27 mouse cellular contexts compared by ENCODE assay signal in genomic region chr1:97916971-97917234, GRCm38 (mm10).
DNase-seq lines count a peak whose midpoint lies in the region; ATAC-seq lines count a peak whose summit lies in the region.
"Had no signal": no experiment of that assay in that cellular context is flagged by ENCODE, and none has a peak within 500 bp of the region (broad histone marks: within the 10 kb centered on the region; RNA-seq: fewer than 3 reads in every experiment).

No protein-coding gene starts in this region.

- WGBS in midbrain, embryonic 12.5 days, result 73% methylated on average over 2 of the region's 2 CpGs
- 80% methylated on average over 2 of the region's 2 CpGs for WGBS in midbrain, embryonic 10.5 days
- WGBS in midbrain, embryonic 14.5 days, result 77% methylated on average over 2 of the region's 2 CpGs

- H3K4me3 ChIP-seq in midbrain, embryonic 12.5 days, result no peak overlapping the region
- H3K4me3 ChIP-seq in midbrain, embryonic 10.5 days, result no peak overlapping the region
- no peak overlapping the region for H3K4me3 ChIP-seq in midbrain, embryonic 14.5 days (replicated peaks; ENCODE audit: low read depth, low read length)
- H3K4me3 ChIP-seq: embryonic facial prominence, embryonic 12.5 days; forebrain, embryonic 15.5 days; gastrocnemius, adult 2 months; heart, adult 2 months; heart, embryonic 12.5 days; intestine, embryonic 15.5 days; limb, embryonic 12.5 days; lung, embryonic 15.5 days had no signal

- no peak overlapping the region for H3K9ac ChIP-seq in midbrain, embryonic 12.5 days (replicated peaks)
- no peak overlapping the region for H3K9ac ChIP-seq in midbrain, embryonic 14.5 days (replicated peaks; ENCODE audit: low read length)
- H3K9ac ChIP-seq: embryonic facial prominence, embryonic 12.5 days; forebrain, embryonic 15.5 days; heart, embryonic 12.5 days; intestine, embryonic 15.5 days; limb, embryonic 12.5 days; lung, embryonic 15.5 days had no signal

- ATAC-seq in midbrain, embryonic 12.5 days (ENCODE audit: low FRiP score, low read depth), result no peak
- ATAC-seq in midbrain, embryonic 14.5 days (ENCODE audit: low FRiP score, low TSS enrichment), result no peak
- ATAC-seq: forebrain, embryonic 15.5 days; intestine, embryonic 15.5 days had no signal

- H3K27ac ChIP-seq in midbrain, embryonic 12.5 days (replicated peaks), result 0 out of 2 replicates have a peak overlapping the region, but pooled peaks have one; percentile 20
- H3K27ac ChIP-seq in midbrain, embryonic 10.5 days (replicated peaks), result no peak overlapping the region
- peak overlapping the region; percentile 65 for H3K27ac ChIP-seq in midbrain, embryonic 14.5 days (replicated peaks; ENCODE audit: low read depth, low read length)
- H3K27ac ChIP-seq: embryonic facial prominence, embryonic 12.5 days; forebrain, embryonic 15.5 days; heart, adult 2 months; intestine, embryonic 15.5 days; limb, embryonic 12.5 days; lung, embryonic 15.5 days; stomach, postnatal 0 days had no signal

- H3K4me2 ChIP-seq in midbrain, embryonic 12.5 days (replicated peaks), result no peak overlapping the region
- no peak overlapping the region for H3K4me2 ChIP-seq in midbrain, embryonic 14.5 days (ENCODE audit: low read length)
- H3K4me2 ChIP-seq: embryonic facial prominence, embryonic 12.5 days; forebrain, embryonic 15.5 days; heart, embryonic 12.5 days; intestine, embryonic 15.5 days; limb, embryonic 12.5 days; lung, embryonic 15.5 days had no signal

- no peaks in the 10 kb centered on the region for H3K27me3 ChIP-seq in midbrain, embryonic 12.5 days
- H3K27me3 ChIP-seq in midbrain, embryonic 10.5 days (ENCODE audit: low read depth, poor library complexity, severe bottlenecking), result no peaks in the 10 kb centered on the region
- no peaks in the 10 kb centered on the region for H3K27me3 ChIP-seq in midbrain, embryonic 14.5 days (ENCODE audit: control insufficient read depth, insufficient read depth, low read length)
- H3K27me3 ChIP-seq: embryonic facial prominence, embryonic 12.5 days; forebrain, embryonic 15.5 days; heart, embryonic 12.5 days; intestine, embryonic 15.5 days; limb, embryonic 12.5 days; lung, embryonic 15.5 days had no signal

- H3K36me3 ChIP-seq in midbrain, embryonic 12.5 days, result no peaks in the 10 kb centered on the region
- 0 out of 2 replicates have a peak, but pooled peaks cover 2% of the 10 kb centered on the region for H3K36me3 ChIP-seq in midbrain, embryonic 10.5 days
- H3K36me3 ChIP-seq in midbrain, embryonic 14.5 days (ENCODE audit: control insufficient read depth, insufficient read depth, low read length), result no peaks in the 10 kb centered on the region
- H3K36me3 ChIP-seq: embryonic facial prominence, embryonic 12.5 days; forebrain, embryonic 15.5 days; G1E; intestine, embryonic 15.5 days; limb, embryonic 12.5 days; lung, embryonic 15.5 days had no signal

- no peaks in the 10 kb centered on the region for H3K9me3 ChIP-seq in midbrain, embryonic 12.5 days
- no peaks in the 10 kb centered on the region for H3K9me3 ChIP-seq in midbrain, embryonic 10.5 days (replicated peaks)
- no peaks in the 10 kb centered on the region for H3K9me3 ChIP-seq in midbrain, embryonic 14.5 days (ENCODE audit: control insufficient read depth, low read length)
- H3K9me3 ChIP-seq: embryonic facial prominence, embryonic 12.5 days; forebrain, embryonic 15.5 days; heart, embryonic 12.5 days; intestine, embryonic 15.5 days; limb, embryonic 12.5 days; lung, embryonic 15.5 days had no signal

- H3K4me1 ChIP-seq in midbrain, embryonic 12.5 days, result peaks cover 1% of the 10 kb centered on the region; the same call in 1 of the 2 replicates
- H3K4me1 ChIP-seq in midbrain, embryonic 10.5 days, result no peaks in the 10 kb centered on the region; the same call in 1 of the 2 replicates
- H3K4me1 ChIP-seq in midbrain, embryonic 14.5 days (ENCODE audit: control insufficient read depth, insufficient read depth, low read length), result 0 out of 2 replicates have a peak, but pooled peaks cover 10% of the 10 kb centered on the region
- H3K4me1 ChIP-seq: embryonic facial prominence, embryonic 12.5 days had no signal

- DNase-seq in heart, adult 11 months, result peak; percentile 83
- no peak for DNase-seq in heart, postnatal 4 days
- DNase-seq in midbrain, embryonic 10.5 days (ENCODE audit: low spot score), result no peak
- no peak for DNase-seq in midbrain, embryonic 14.5 days
- no peak for DNase-seq in ovary, adult 18-20 months (ENCODE audit: low spot score)
- DNase-seq in layer of hippocampus, postnatal 14 days (ENCODE audit: low spot score in 2 of 2), result no peak
- DNase-seq: adrenal gland, adult 8-10 months; cerebellum, adult 11 months; cerebellum, adult 9-10 months; embryo, embryonic 11 days; gastrocnemius, adult 2 months; gastrocnemius, postnatal 36 days; heart, adult 2 months; kidney, adult 2 months; kidney, postnatal 4 days; right cerebral cortex, postnatal 4 days; thymus, adult 18-20 months; thymus, postnatal 25 days had no signal
